Mouse (Mus musculus) neural tube, embryonic 12.5 days (tissue): ENCODE measurements around the gene Lin28b. TPM values are rescaled to one million over a fixed set of nuclear protein-coding genes. Genes with fewer than 3 reads are reported as not detected.

Experiments used
- ATAC-seq: fragments of 200-750 bp; cut with Nextera tagmentation; 2 replicates; pipeline ENCODE4 v1.8.0; 2017; ENCODE audit warnings: low read depth, mild to moderate bottlenecking, moderate TSS enrichment, moderate library complexity; ENCODE audit not compliant: low FRiP score
- H3K27ac ChIP-seq: fragments of 300-500 bp; sonication (generic); 2 replicates; pipeline ENCODE4 v1.5.1; 2016
- H3K27me3 ChIP-seq: fragments of 300-500 bp; sonication (generic); replicated peaks from 2 replicates; pipeline ENCODE4 v1.6.1; 2016; ENCODE audit warnings: mild to moderate bottlenecking
- H3K36me3 ChIP-seq: fragments of 300-500 bp; sonication (generic); 2 replicates; pipeline ENCODE4 v1.6.1; 2016; ENCODE audit warnings: mild to moderate bottlenecking
- H3K4me1 ChIP-seq: fragments of 300-500 bp; sonication (generic); 2 replicates; pipeline ENCODE4 v1.6.1; 2016
- H3K4me2 ChIP-seq: fragments of 300-500 bp; sonication (generic); replicated peaks from 2 replicates; pipeline ENCODE4 v1.6.1; 2016; ENCODE audit warnings: mild to moderate bottlenecking
- H3K4me3 ChIP-seq: fragments of 300-500 bp; sonication (generic); 2 replicates; pipeline ENCODE4 v1.5.1; 2016
- H3K9ac ChIP-seq: fragments of 300-500 bp; sonication (generic); 2 replicates; pipeline ENCODE4 v1.6.1; 2016; ENCODE audit warnings: mild to moderate bottlenecking
- H3K9me3 ChIP-seq: fragments of 300-500 bp; sonication (generic); 2 replicates; pipeline ENCODE4 v1.6.1; 2016; ENCODE audit warnings: mild to moderate bottlenecking
- WGBS: fragments of 180-500 bp; shearing (Covaris S2); methylation state at CpG from one replicate; pipeline ENCODE4 v1.1.7; 2016; 5-methylcytosine and 5-hydroxymethylcytosine counted together
- polyA plus RNA-seq: library from polyadenylated mRNA; unstranded; fragments of >200 nt; fragmentation: Nextera tagmentation; extraction: Ambion mirVana; gene quantifications from 2 replicates; pipeline ENCODE4 v1.2.1, GENCODE M21; 2016

Gene Lin28b
- 11.8 and 14.0 TPM in 2 replicates for polyA plus RNA-seq

DNA sequence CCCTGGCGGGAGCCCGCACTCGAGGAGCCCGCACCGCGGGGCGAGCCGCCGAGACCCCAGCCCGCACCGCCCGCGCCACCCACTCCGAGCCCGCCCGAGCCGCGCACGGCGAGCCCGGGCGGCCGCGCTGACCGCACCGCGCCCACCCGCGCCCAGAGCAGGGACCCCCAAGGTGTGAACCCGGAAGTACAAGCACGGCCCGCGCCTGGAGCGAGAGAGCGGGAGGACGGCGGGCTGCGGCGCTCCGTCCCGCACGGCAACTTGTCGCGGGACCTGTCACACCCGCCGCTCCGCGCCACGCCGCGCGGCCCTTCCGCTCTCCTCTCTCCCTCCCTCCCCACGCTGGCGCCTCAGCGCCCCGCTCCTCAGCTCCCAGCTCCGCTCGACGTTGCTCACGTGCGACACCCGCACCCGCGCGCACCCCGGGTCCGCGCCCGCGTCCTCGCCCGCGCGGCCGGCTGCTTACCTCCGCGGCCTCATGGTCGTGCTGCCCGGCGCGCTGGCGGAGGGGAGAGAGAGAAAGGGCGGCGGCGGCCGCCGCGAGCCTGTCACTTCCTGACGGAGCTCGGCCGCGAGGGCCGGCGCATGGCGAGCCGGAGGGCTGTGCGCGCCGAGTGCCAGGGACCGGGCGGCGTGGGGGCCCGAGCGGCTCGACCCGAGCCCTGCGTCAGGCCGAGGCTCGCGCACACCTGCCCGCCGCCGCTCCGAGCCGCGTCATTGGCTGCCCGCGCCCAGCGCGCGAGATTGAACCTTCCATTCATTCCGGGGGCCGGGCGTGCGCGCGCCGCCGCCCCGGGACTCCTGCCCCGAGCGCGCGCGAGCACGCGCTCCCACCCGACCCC lies at the start of gene Lin28b:
Gene Lin28b, minus strand, starts transcription at position 635 of the 842 bp plus-strand sequence.
- Histone ChIP-seq H3K36me3 (no peaks in the 10 kb centered on the region), H3K4me1 (no peaks in the 10 kb centered on the region), H3K27me3 (no peaks in the 10 kb centered on the region), H3K4me2 (peak within 1 kb of the TSS; percentile 83), H3K4me3 (peak within 1 kb of the TSS; percentile 72), H3K9ac (peak within 1 kb of the TSS; percentile 76), H3K9me3 (no peaks in the 10 kb centered on the region), H3K27ac (peak within 1 kb of the TSS; percentile 87)
- ATAC-seq: peak; percentile 94
- under 1% methylated on average over 108 of the region's 139 CpGs for WGBS

DNA sequence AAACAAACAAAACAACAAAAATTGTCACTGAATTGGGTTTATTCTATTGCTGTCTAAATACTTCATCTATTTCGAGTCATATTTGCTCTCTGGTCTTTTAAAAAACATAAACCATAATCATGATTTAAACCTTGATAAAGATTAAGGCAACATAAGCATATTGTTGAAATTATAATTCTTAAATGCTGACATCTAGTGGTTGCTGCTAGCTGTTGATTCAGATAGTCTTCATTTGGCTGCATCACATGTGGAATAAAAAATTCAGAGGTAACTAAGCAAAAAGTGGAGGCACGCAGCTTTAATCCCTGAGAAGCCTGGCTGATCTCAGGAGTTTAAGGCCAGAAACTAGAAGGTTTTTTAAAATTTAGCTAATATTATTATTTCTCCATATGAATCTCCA lies 25.6 kb upstream of the Lin28b start:
- Histone ChIP-seq H3K9me3 (no peaks in the 10 kb centered on the region), H3K4me3 (no peak overlapping the region), H3K27ac (no peak overlapping the region), H3K9ac (no peak overlapping the region), H3K4me1 (no peaks in the 10 kb centered on the region), H3K4me2 (no peak overlapping the region), H3K36me3 (no peaks in the 10 kb centered on the region), H3K27me3 (no peaks in the 10 kb centered on the region)
- 75% methylated on average over 2 of the region's 2 CpGs for WGBS
- ATAC-seq: no peak

DNA sequence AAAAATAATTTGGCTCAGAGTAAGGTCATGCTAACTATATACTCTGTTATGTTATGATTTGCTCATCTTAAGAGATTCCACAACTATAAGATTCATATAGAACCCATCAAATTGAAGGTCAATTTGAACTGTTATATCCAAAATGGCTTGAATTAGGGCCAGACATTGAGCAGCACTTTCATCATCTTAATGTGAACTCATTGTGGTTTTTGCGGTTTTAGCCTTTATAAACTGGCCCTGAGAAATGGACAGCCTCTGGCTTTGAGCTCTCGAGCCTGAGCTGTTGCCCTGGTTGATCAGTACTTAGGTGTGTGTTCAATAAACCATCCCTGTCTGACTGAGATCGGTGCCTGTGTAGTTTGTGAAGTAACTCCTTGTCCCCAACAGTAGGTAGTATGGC lies 24.5 kb upstream of the Lin28b start:
- Histone ChIP-seq H3K27ac (no peak overlapping the region), H3K4me3 (no peak overlapping the region), H3K27me3 (no peaks in the 10 kb centered on the region), H3K9ac (no peak overlapping the region), H3K4me2 (no peak overlapping the region), H3K36me3 (no peaks in the 10 kb centered on the region), H3K9me3 (no peaks in the 10 kb centered on the region), H3K4me1 (no peaks in the 10 kb centered on the region)
- 88% methylated on average over 3 of the region's 3 CpGs for WGBS
- no peak for ATAC-seq

DNA sequence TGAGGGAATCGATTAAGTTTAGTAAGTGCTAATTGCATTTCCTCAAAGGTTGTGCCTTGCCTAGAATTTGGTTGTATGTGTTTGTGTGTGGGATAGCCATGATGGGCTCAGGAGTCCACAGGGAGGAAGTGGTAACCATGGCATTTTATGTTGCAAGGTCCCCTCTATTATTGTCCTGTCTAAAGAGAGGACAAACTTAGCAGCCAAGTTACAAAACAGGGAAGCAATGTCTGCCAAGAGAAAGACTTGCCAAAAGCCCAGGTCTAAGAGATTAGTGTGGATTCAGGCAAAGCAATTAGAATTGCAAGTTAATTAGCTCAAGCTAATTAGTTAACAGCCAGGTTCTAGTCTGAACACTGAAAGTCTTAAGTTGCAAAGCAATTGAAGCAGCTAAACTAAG lies 14.1 kb upstream of the Lin28b start:
- Histone ChIP-seq H3K36me3 (no peaks in the 10 kb centered on the region), H3K9ac (no peak overlapping the region), H3K4me2 (no peak overlapping the region), H3K27ac (no peak overlapping the region), H3K4me1 (no peaks in the 10 kb centered on the region), H3K9me3 (no peaks in the 10 kb centered on the region), H3K27me3 (no peaks in the 10 kb centered on the region), H3K4me3 (no peak overlapping the region)
- ATAC-seq: no peak
- 87% methylated on average over 1 of the region's 1 CpGs for WGBS

DNA sequence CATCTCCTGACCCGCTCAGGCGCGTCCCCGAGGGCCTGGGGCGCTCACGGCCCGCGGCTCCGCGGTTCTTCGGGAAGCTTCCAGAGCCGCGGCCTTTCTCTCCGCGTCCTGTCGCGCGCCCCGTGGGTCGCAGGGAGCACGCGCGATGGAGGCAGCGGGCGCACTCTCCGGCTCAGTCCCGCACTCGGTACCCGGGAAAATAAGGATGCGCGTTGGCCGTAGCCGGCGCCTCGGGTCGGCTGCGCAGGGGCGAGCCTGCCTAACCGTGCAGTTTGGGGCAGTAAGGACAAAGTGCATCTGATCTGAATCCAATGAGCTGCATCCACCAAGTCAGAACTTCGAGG lies 380 bp upstream of the Lin28b start:
- no peaks in the 10 kb centered on the region for H3K4me1 ChIP-seq
- no peak for ATAC-seq
- peak overlapping the region; percentile 83 for H3K4me2 ChIP-seq
- H3K27me3 ChIP-seq: no peaks in the 10 kb centered on the region
- peak overlapping the region; percentile 76 for H3K9ac ChIP-seq
- under 1% methylated on average over 40 of the region's 40 CpGs for WGBS
- H3K27ac ChIP-seq: peak overlapping the region; percentile 87; the same call in 1 of the 2 replicates
- no peaks in the 10 kb centered on the region for H3K9me3 ChIP-seq
- H3K36me3 ChIP-seq: no peaks in the 10 kb centered on the region
- peak overlapping the region; percentile 72 for H3K4me3 ChIP-seq

DNA sequence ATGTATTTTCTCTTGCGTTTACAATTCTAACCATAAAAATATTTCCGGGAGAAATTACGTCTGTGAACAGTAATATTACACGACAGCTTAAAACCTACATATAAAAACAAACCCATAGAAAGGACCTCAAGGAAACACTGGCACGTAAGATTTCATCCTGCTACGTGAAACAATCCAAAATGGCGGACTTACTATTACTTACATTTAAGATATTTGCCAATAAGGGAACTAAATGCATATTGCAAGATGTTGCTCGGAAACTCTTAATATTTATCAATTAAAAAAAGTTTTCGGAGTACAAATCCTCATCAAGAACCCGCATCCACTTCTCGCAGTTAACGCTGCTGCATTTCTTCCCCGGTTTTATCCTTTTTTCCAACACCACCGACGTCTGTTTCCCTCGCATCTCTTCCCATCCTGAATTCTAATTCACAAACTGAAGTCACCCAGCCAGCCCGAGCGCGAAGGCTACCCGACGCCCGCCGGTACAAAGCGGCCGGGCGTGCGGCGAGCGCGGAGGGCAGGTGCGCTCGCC lies 902 bp downstream of the Lin28b start:
- Histone ChIP-seq H3K9ac (peak overlapping the region; percentile 76), H3K27me3 (no peaks in the 10 kb centered on the region), H3K4me1 (no peaks in the 10 kb centered on the region), H3K9me3 (no peaks in the 10 kb centered on the region), H3K4me2 (peak overlapping the region; percentile 83), H3K36me3 (no peaks in the 10 kb centered on the region), H3K27ac (peak overlapping the region; percentile 87), H3K4me3 (peak overlapping the region; percentile 72)
- no peak for ATAC-seq
- WGBS: under 1% methylated on average over 32 of the region's 32 CpGs

DNA sequence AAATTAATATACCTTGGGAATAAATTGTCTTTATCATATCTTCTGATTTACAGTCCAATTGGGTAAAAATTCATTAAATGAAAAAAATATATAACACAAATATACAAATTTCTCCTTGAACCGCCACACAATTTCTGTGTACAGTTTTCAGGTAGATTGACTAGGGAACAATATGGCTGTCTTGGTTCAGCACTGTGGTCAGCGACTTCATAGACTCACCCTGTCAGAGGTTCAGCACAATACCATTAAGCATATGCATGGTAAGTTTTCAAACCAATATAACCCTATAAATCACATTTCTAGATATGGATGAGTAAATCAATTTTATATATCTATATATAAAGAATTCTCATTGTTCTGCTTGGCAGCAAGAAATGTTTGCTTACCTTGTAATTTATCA lies 3.0 kb downstream of the Lin28b start:
- no peaks in the 10 kb centered on the region for H3K9me3 ChIP-seq
- WGBS: 66% methylated on average over 2 of the region's 2 CpGs
- ATAC-seq: no peak

DNA sequence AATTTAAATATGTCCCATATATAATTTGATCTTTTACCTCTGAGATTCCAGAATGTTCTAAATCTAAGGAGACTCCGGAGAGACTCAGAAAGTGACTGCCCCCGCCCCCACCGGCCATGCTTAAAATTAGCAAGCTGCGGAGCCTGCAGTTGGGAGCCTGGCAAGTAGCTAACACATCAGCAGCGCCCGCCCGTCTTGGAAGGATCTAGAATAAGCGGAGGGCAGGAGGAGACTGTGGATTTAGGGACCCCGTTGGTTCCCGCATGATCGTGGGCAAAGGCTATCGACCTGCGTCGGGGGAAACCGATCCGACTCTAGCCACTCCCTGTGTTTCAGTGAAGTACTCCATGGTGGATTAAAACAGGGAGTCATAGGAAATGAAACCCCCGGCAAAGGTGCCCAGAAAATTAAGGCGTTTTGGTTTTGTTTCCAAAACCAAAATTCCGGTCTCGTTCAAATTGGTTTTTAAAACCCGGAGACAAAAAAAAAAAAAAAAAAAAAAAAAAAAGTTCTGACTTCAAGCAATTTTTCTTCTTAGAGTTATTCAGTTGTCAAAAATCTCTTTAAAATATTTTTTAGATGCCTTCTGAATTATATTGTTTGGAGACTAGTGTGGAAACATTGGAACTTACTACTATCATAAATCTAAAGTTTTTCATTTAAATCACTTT lies 12.4 kb downstream of the Lin28b start:
- no peak overlapping the region for H3K27ac ChIP-seq
- peak overlapping the region; percentile 28 for H3K4me3 ChIP-seq
- H3K4me1 ChIP-seq: peaks cover 11% of the 10 kb centered on the region
- WGBS: 2% methylated on average over 21 of the region's 21 CpGs
- peak overlapping the region; percentile 61 for H3K4me2 ChIP-seq
- no peaks in the 10 kb centered on the region for H3K9me3 ChIP-seq
- H3K27me3 ChIP-seq: 0 out of 2 replicates have a peak, but pooled peaks cover 7% of the 10 kb centered on the region
- no peaks in the 10 kb centered on the region for H3K36me3 ChIP-seq
- ATAC-seq: no peak
- H3K9ac ChIP-seq: no peak overlapping the region

More for the DNA sequence above, 3.0 kb downstream of the Lin28b start:
- Histone ChIP-seq H3K36me3 (no peaks in the 10 kb centered on the region), H3K4me1 (no peaks in the 10 kb centered on the region), H3K27me3 (no peaks in the 10 kb centered on the region), H3K27ac (no peak overlapping the region), H3K9ac (no peak overlapping the region), H3K4me3 (no peak overlapping the region), H3K4me2 (no peak overlapping the region)

DNA sequence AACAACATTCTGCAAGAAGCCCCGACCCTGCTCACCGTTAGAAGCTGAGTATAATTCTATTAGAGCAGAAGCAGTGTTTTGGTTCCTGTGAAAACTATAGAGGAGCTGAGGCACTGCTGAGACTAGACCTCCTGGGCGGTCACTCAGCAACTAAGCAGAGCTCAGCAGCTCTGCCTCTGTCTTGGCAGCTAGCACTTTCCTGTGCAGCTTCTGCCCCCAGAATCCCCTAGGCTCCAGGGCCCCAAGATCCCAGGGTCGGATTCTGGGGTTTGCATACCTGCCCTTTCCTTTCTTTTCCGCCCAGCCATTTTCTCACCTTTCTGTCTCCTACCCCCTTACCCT lies 13.1 kb downstream of the Lin28b start:
- H3K27me3 ChIP-seq: 0 out of 2 replicates have a peak, but pooled peaks cover 7% of the 10 kb centered on the region
- no peak overlapping the region for H3K27ac ChIP-seq
- H3K9me3 ChIP-seq: no peaks in the 10 kb centered on the region
- H3K36me3 ChIP-seq: no peaks in the 10 kb centered on the region
- H3K4me1 ChIP-seq: peaks cover 14% of the 10 kb centered on the region
- H3K4me2 ChIP-seq: peak overlapping the region; percentile 61
- ATAC-seq: no peak
- H3K9ac ChIP-seq: no peak overlapping the region
- WGBS: 8% methylated on average over 5 of the region's 5 CpGs
- H3K4me3 ChIP-seq: no peak overlapping the region; the same call in 1 of the 2 replicates

DNA sequence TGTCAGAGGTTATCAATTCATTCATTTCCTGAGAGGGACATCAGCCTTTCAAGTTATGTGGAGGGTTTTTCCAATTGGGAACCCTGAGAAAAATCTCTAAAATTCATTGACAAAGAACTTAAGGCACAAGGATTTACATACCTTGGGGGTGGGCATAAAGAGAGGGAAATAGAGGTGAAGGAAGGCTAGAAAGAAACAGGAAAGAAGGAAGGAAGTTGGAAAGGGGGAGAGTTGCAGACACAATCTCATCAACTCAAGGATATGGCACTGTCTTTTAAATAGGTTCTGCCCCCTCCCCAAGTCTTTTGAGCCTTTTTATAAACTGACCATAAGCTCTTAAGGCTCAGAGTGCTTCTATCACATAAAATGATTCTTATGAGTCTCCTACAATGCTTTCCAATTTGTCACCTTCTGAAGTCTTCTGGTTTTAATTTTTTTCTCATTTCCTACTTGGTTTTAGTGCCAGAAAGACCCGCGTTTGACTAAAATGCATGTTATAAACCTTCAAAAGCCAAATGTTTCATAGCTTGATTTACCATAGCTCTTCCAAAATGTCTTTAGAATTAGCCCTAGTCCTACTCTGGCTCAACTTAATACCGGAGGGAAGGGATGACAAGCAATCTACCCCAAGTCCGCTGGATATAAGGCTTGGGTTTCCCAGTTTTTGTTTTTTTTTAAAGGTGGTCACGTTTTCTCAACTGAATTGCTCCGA lies 13.6 kb downstream of the Lin28b start:
- Histone ChIP-seq H3K4me1 (peaks cover 18% of the 10 kb centered on the region), H3K4me3 (no peak overlapping the region), H3K9ac (no peak overlapping the region), H3K9me3 (no peaks in the 10 kb centered on the region), H3K27ac (no peak overlapping the region), H3K4me2 (peak overlapping the region; percentile 61; the same call in 1 of the 2 replicates), H3K27me3 (0 out of 2 replicates have a peak, but pooled peaks cover 7% of the 10 kb centered on the region), H3K36me3 (no peaks in the 10 kb centered on the region)
- 12% methylated on average over 6 of the region's 6 CpGs for WGBS
- ATAC-seq: no peak

DNA sequence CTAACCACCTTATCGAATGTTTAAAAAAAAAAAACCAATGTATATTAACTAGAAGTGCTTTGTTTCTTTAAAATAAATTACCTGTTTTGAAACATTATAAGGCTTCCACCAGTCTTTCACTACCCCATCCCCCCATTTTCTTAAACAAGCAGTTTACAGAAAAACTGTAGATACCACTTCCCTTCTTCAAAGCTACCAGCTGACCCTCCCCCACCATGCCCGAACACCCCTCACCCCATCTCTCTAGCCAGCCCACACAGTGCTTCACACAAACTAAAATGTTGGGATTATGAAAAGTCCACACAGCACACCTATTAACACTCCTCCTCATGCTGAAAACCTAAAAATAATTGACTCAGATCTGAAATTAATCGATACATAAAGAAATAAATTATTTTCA lies 14.9 kb downstream of the Lin28b start:
- no peaks in the 10 kb centered on the region for H3K36me3 ChIP-seq
- WGBS: 19% methylated on average over 3 of the region's 3 CpGs
- no peak for ATAC-seq
- no peaks in the 10 kb centered on the region for H3K9me3 ChIP-seq
- 0 out of 2 replicates have a peak, but pooled peaks cover 7% of the 10 kb centered on the region for H3K27me3 ChIP-seq
- H3K4me2 ChIP-seq: peak overlapping the region; percentile 62
- no peak overlapping the region for H3K4me3 ChIP-seq
- no peak overlapping the region for H3K9ac ChIP-seq
- H3K4me1 ChIP-seq: peaks cover 18% of the 10 kb centered on the region
- no peak overlapping the region for H3K27ac ChIP-seq
